Mouse (Mus musculus): ENCODE data around the gene Usp37. TPM values are rescaled to one million over a fixed set of nuclear protein-coding genes. Genes with fewer than 3 reads are reported as not detected.

The Usp37 gene
- total and polyA plus RNA-seq, 3 experiments = 9.7 to 117 (median 89.3) TPM

DNA sequence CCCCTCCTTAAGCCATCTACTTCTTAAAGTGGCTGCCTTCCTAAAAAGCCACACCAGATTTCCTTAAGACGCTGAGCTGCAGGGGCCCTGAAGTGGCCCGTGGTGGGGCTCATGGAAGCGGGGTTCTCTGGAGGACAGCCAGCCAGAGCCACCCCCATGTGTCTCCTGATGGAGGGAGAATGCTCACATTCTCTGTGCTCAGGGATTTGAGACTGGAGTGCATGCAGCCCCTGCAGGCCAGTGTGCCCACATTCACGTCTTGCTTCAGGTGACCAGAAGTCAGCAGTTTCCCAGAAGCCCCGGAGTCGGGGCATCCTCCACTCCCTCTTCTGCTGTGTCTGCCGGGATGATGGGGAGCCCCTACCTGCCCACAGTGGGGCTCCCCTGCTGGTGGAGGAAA is 151.1 kb downstream of the Usp37 start:
- peaks cover 30% of the 10 kb centered on the region for H3K36me3 ChIP-seq (replicated peaks)
- DNase-seq (ENCODE audit: low spot score) = no peak
- peaks cover under 1% of the 10 kb centered on the region; the same call in 1 of the 2 replicates for H3K9me3 ChIP-seq (replicated peaks)
- H3K4me1 ChIP-seq (ENCODE audit: insufficient read depth, low read depth, low read length) = peaks cover 84% of the 10 kb centered on the region
- ATAC-seq (ENCODE audit: extremely low read depth, insufficient number of reproducible peaks, low FRiP score, poor library complexity, severe bottlenecking) = no peak
- TF ChIP-seq GATA1 (IDR thresholded peaks at IDR 0.05; ENCODE audit: borderline replicate concordance, low read length) = no peak
- TF ChIP-seq GATA2 (IDR thresholded peaks at IDR 0.05; ENCODE audit: borderline replicate concordance, low read depth, low read length) = no peak
- TF ChIP-seq TAL1 (conservative IDR thresholded peaks at IDR 0.05; ENCODE audit: low read depth, low read length) = no peak
- no peak for TF ChIP-seq POLR2AphosphoS5 (IDR thresholded peaks at IDR 0.05; ENCODE audit: insufficient replicate concordance, low read depth, low read length)
- TF ChIP-seq CTCF (IDR thresholded peaks at IDR 0.05; ENCODE audit: low read depth, low read length) = no peak
- H3K27me3 ChIP-seq (ENCODE audit: insufficient read depth, low read length) = no peaks in the 10 kb centered on the region
- H3K4me3 ChIP-seq (ENCODE audit: low read depth, low read length) = peak overlapping the region; percentile 82

- Histone ChIP-seq H3K27me3 (ENCODE audit: insufficient read depth, low read length) (no peaks in the 10 kb centered on the region), H3K9me3 (replicated peaks) (no peaks in the 10 kb centered on the region; the same call in 1 of the 2 replicates), H3K36me3 (replicated peaks) (peaks cover 30% of the 10 kb centered on the region), H3K4me3 (ENCODE audit: low read depth, low read length) (peak overlapping the region; percentile 82), H3K4me1 (ENCODE audit: insufficient read depth, low read depth, low read length) (peaks cover 84% of the 10 kb centered on the region)
- DNase-seq (ENCODE audit: low spot score) (no peak), ATAC-seq (ENCODE audit: extremely low read depth, insufficient number of reproducible peaks, low FRiP score, poor library complexity, severe bottlenecking) (no peak)
- TF ChIP-seq GATA1 (IDR thresholded peaks at IDR 0.05; ENCODE audit: borderline replicate concordance, low read length) = no peak
These were observed 151.6 kb downstream of the Usp37 start for GRCm38 (mm10) chr1:74392446-74392994.

GRCm38 (mm10) chr1:74391844-74392441 is 152.1 kb downstream of the Usp37 start:
- peaks cover 84% of the 10 kb centered on the region for H3K4me1 ChIP-seq (ENCODE audit: insufficient read depth, low read depth, low read length)
- peak overlapping the region; percentile 82 for H3K4me3 ChIP-seq (ENCODE audit: low read depth, low read length)
- H3K9me3 ChIP-seq (replicated peaks) = no peaks in the 10 kb centered on the region; the same call in 1 of the 2 replicates
- TF ChIP-seq GATA1 (IDR thresholded peaks at IDR 0.05; ENCODE audit: borderline replicate concordance, low read length) (no peak), CTCF (IDR thresholded peaks at IDR 0.05; ENCODE audit: low read depth, low read length) (no peak), TAL1 (conservative IDR thresholded peaks at IDR 0.05; ENCODE audit: low read depth, low read length) (no peak), POLR2AphosphoS5 (IDR thresholded peaks at IDR 0.05; ENCODE audit: insufficient replicate concordance, low read depth, low read length) (no peak), GATA2 (IDR thresholded peaks at IDR 0.05; ENCODE audit: borderline replicate concordance, low read depth, low read length) (no peak)
- peak; percentile 35 for ATAC-seq (ENCODE audit: extremely low read depth, insufficient number of reproducible peaks, low FRiP score, poor library complexity, severe bottlenecking)
- DNase-seq (ENCODE audit: low spot score) = peak; percentile 89
- H3K27me3 ChIP-seq (ENCODE audit: insufficient read depth, low read length) = no peaks in the 10 kb centered on the region
- H3K36me3 ChIP-seq (replicated peaks) = peaks cover 30% of the 10 kb centered on the region

DNA sequence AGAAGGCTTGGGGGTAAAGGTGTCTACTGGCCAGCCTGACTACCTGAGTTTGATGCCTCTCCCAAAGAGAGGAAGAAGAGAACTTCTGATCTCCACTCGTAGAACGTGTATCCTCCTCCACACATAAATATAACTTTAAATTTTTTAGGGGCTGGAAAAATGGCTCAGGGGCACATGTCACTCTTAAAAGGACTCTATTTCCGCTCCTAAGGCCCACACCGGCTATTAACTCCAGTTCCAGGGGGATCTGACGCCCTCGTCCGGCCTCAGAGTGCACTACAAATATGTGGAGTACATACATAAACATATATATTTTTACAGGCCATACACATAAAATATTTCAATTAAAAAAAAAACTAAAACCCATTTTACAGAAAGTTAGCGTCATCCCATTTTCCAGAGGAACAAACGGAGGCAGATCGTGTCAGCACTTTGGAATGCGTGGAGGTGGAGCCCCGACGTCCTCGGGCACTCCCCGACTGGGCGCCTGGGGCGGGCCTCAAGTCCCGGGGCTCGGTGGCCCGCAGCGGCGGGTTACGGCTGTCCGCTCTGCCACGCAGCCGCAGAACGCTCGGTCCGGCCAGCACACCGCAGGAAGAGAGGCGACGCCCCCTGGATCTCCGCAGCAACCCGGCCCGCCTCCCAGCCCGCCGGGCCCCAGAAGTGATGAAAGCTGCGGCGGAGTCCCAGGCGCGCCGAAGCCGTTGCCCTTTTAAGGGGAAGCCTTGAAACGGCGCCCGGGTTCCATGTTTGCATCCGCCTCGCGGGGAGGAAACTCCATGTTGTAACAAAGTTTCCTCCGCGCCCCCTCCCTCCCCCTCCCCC is 152.9 kb downstream of the Usp37 start, which contains the start of gene Ctdsp1:
Gene Ctdsp1 (plus strand): TSS at position 586 of the 825 bp plus-strand sequence.
- peak; percentile 88 for DNase-seq (ENCODE audit: low spot score)
- H3K36me3 ChIP-seq (replicated peaks) = peaks cover 30% of the 10 kb centered on the region
- peak within 1 kb of the TSS; percentile 82 for H3K4me3 ChIP-seq (ENCODE audit: low read depth, low read length)
- no peaks in the 10 kb centered on the region for H3K27me3 ChIP-seq (ENCODE audit: insufficient read depth, low read length)
- H3K4me1 ChIP-seq (ENCODE audit: insufficient read depth, low read depth, low read length) = peaks cover 85% of the 10 kb centered on the region
- no peak for TF ChIP-seq CTCF (IDR thresholded peaks at IDR 0.05; ENCODE audit: low read depth, low read length)
- TF ChIP-seq GATA2 (IDR thresholded peaks at IDR 0.05; ENCODE audit: borderline replicate concordance, low read depth, low read length) = no peak
- TF ChIP-seq POLR2AphosphoS5 (IDR thresholded peaks at IDR 0.05; ENCODE audit: insufficient replicate concordance, low read depth, low read length) = no peak
- TF ChIP-seq TAL1 (conservative IDR thresholded peaks at IDR 0.05; ENCODE audit: low read depth, low read length) = no peak
- no peak for TF ChIP-seq GATA1 (IDR thresholded peaks at IDR 0.05; ENCODE audit: borderline replicate concordance, low read length)
- H3K9me3 ChIP-seq (replicated peaks) = no peaks in the 10 kb centered on the region; the same call in 1 of the 2 replicates
- peak; percentile 7; the same call in 1 of the 2 replicates for ATAC-seq (ENCODE audit: extremely low read depth, insufficient number of reproducible peaks, low FRiP score, poor library complexity, severe bottlenecking)

DNA sequence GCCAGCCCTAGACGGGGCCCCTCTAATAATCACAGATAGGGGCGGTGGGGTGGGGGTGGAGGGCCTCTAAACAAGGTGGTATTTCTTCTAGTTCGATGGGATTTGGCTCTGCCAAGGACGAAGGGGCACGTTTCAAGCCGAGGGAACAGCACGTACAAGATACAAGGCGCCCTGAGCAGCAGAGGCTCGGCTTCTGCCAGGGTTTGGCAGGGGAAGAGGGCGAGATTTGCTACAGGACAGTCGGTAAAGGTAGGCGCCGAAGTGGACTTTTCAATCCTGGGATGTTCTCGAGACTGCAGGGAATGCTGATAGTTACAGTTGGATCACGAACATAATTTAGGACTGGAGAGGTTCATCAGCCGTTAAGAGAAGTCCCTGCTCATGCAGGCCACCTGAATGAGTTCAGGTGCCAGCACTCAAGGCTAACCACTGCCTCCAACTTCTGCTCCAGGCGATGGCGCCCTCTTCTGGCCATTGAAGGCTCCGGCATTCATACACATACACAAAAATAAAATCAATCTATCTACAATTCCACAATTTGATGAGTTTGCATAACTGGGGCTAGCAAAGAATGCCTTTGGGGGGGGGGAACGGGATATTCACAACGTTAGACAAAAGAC is 153.7 kb downstream of the Usp37 start:
- Histone ChIP-seq H3K36me3 (replicated peaks) (peaks cover 28% of the 10 kb centered on the region), H3K4me3 (ENCODE audit: low read depth, low read length) (peak overlapping the region; percentile 82), H3K4me1 (ENCODE audit: insufficient read depth, low read depth, low read length) (peaks cover 88% of the 10 kb centered on the region), H3K9me3 (replicated peaks) (no peaks in the 10 kb centered on the region; the same call in 1 of the 2 replicates), H3K27me3 (ENCODE audit: insufficient read depth, low read length) (no peaks in the 10 kb centered on the region)
- ATAC-seq (ENCODE audit: extremely low read depth, insufficient number of reproducible peaks, low FRiP score, poor library complexity, severe bottlenecking) (no peak), DNase-seq (ENCODE audit: low spot score) (peak; percentile 48)
- TF ChIP-seq CTCF (IDR thresholded peaks at IDR 0.05; ENCODE audit: low read depth, low read length) (peak; percentile 74; the same call in 1 of the 2 replicates), POLR2AphosphoS5 (IDR thresholded peaks at IDR 0.05; ENCODE audit: insufficient replicate concordance, low read depth, low read length) (no peak), GATA2 (IDR thresholded peaks at IDR 0.05; ENCODE audit: borderline replicate concordance, low read depth, low read length) (no peak)

- H3K36me3 ChIP-seq (replicated peaks) = peaks cover 22% of the 10 kb centered on the region
- no peaks in the 10 kb centered on the region for H3K9me3 ChIP-seq (replicated peaks)
- H3K4me3 ChIP-seq (ENCODE audit: low read depth, low read length) = peak overlapping the region; percentile 82; the same call in 1 of the 2 replicates
- H3K27me3 ChIP-seq (ENCODE audit: insufficient read depth, low read length) = peaks cover 4% of the 10 kb centered on the region; the same call in 1 of the 2 replicates
- TF ChIP-seq POLR2AphosphoS5 (IDR thresholded peaks at IDR 0.05; ENCODE audit: insufficient replicate concordance, low read depth, low read length) (no peak), GATA1 (IDR thresholded peaks at IDR 0.05; ENCODE audit: borderline replicate concordance, low read length) (no peak), TAL1 (conservative IDR thresholded peaks at IDR 0.05; ENCODE audit: low read depth, low read length) (no peak), GATA2 (IDR thresholded peaks at IDR 0.05; ENCODE audit: borderline replicate concordance, low read depth, low read length) (no peak), CTCF (IDR thresholded peaks at IDR 0.05; ENCODE audit: low read depth, low read length) (no peak)
- H3K4me1 ChIP-seq (ENCODE audit: insufficient read depth, low read depth, low read length) = peaks cover 88% of the 10 kb centered on the region
- ATAC-seq (ENCODE audit: extremely low read depth, insufficient number of reproducible peaks, low FRiP score, poor library complexity, severe bottlenecking) (no peak), DNase-seq (ENCODE audit: low spot score) (peak; percentile 80)
These were observed 154.2 kb downstream of the Usp37 start for GRCm38 (mm10) chr1:74389831-74390286.

All from G1E (cell line).